Mouse (Mus musculus): Measurements from ENCODE around the gene Rab20. TPM values are rescaled to one million over a fixed set of nuclear protein-coding genes. Genes with fewer than 3 reads are reported as not detected.

Gene Rab20
- total and polyA plus RNA-seq, 2 experiments from 2014 or later = 52.0 to 84.5 TPM

- DNase-seq (ENCODE audit: low spot score) = no peak
- whole genome bisulfite sequencing = 94% methylated on average over 9 of the region's 9 CpGs
- Histone ChIP-seq H3K27ac (ENCODE audit: low read depth) (no peak overlapping the region), H3K9ac (replicated peaks; ENCODE audit: low read depth, low read length) (no peak overlapping the region), H3K9me3 (replicated peaks; ENCODE audit: control insufficient read depth, low read length) (no peaks in the 10 kb centered on the region), H3K27me3 (ENCODE audit: control insufficient read depth, insufficient read depth, low read length) (no peaks in the 10 kb centered on the region), H3K4me2 (ENCODE audit: low read depth, low read length) (no peak overlapping the region), H3K4me3 (ENCODE audit: low read depth, low read length) (no peak overlapping the region), H3K36me3 (replicated peaks; ENCODE audit: control insufficient read depth, insufficient read depth, low read length) (peaks cover 63% of the 10 kb centered on the region), H3K4me1 (ENCODE audit: control insufficient read depth, insufficient read depth) (no peaks in the 10 kb centered on the region)
- no peak for TF ChIP-seq CTCF (IDR thresholded peaks at IDR 0.05; ENCODE audit: low read depth)
- TF ChIP-seq EP300 (IDR thresholded peaks at IDR 0.05; ENCODE audit: low read depth) = no peak
- ATAC-seq (ENCODE audit: insufficient read depth, low read depth) = 0 out of 2 replicates have a peak, but pooled peaks have one; percentile 13
These were observed 37.8 kb upstream of the Rab20 start for GRCm38 (mm10) chr8:11516292-11516691.

- no peaks in the 10 kb centered on the region for H3K27me3 ChIP-seq (ENCODE audit: control insufficient read depth, insufficient read depth, low read length)
- ATAC-seq (ENCODE audit: insufficient read depth, low read depth) = no peak
- TF ChIP-seq EP300 (IDR thresholded peaks at IDR 0.05; ENCODE audit: low read depth) = no peak
- TF ChIP-seq CTCF (IDR thresholded peaks at IDR 0.05; ENCODE audit: low read depth) = no peak
- no peaks in the 10 kb centered on the region for H3K4me1 ChIP-seq (ENCODE audit: control insufficient read depth, insufficient read depth)
- no peak for DNase-seq (ENCODE audit: low spot score)
- no peak overlapping the region for H3K9ac ChIP-seq (replicated peaks; ENCODE audit: low read depth, low read length)
- H3K36me3 ChIP-seq (replicated peaks; ENCODE audit: control insufficient read depth, insufficient read depth, low read length) = peaks cover 77% of the 10 kb centered on the region
- H3K4me3 ChIP-seq (ENCODE audit: low read depth, low read length) = no peak overlapping the region
- no peak overlapping the region for H3K4me2 ChIP-seq (ENCODE audit: low read depth, low read length)
- no peak overlapping the region for H3K27ac ChIP-seq (ENCODE audit: low read depth)
- WGBS = 88% methylated on average over 5 of the region's 5 CpGs
- H3K9me3 ChIP-seq (replicated peaks; ENCODE audit: control insufficient read depth, low read length) = no peaks in the 10 kb centered on the region
These were observed 34.7 kb upstream of the Rab20 start for GRCm38 (mm10) chr8:11513247-11513646.

DNA sequence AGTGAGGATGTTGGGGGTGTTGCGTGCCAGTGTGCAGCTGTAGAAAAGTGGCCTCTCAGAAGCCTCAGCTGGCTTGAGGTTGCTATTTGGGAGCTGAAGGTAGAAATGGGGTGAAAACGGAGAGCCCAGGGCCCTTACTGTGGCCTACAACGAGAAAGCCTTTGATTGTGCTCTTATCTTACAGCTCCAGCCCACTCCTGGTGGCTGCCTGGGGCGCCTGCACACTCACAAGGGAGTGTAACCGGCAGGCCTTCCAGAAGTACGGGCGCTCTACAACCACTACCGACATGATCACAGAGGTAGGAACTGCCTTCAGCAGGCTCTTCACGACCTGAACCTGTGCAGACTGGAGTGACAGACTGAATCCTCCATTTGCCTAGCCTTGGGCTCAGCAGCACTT lies 34.2 kb upstream of the Rab20 start:
- no peaks in the 10 kb centered on the region for H3K4me1 ChIP-seq (ENCODE audit: control insufficient read depth, insufficient read depth)
- WGBS = 76% methylated on average over 9 of the region's 9 CpGs
- DNase-seq (ENCODE audit: low spot score) (no peak), ATAC-seq (ENCODE audit: insufficient read depth, low read depth) (no peak)
- H3K4me2 ChIP-seq (ENCODE audit: low read depth, low read length) = no peak overlapping the region
- no peak for TF ChIP-seq CTCF (IDR thresholded peaks at IDR 0.05; ENCODE audit: low read depth)
- TF ChIP-seq EP300 (IDR thresholded peaks at IDR 0.05; ENCODE audit: low read depth) = no peak
- H3K9ac ChIP-seq (replicated peaks; ENCODE audit: low read depth, low read length) = no peak overlapping the region
- no peaks in the 10 kb centered on the region for H3K9me3 ChIP-seq (replicated peaks; ENCODE audit: control insufficient read depth, low read length)
- no peak overlapping the region for H3K4me3 ChIP-seq (ENCODE audit: low read depth, low read length)
- peaks cover 77% of the 10 kb centered on the region for H3K36me3 ChIP-seq (replicated peaks; ENCODE audit: control insufficient read depth, insufficient read depth, low read length)
- no peak overlapping the region for H3K27ac ChIP-seq (ENCODE audit: low read depth)
- H3K27me3 ChIP-seq (ENCODE audit: control insufficient read depth, insufficient read depth, low read length) = no peaks in the 10 kb centered on the region

- Histone ChIP-seq H3K9me3 (replicated peaks; ENCODE audit: control insufficient read depth, low read length) (no peaks in the 10 kb centered on the region), H3K36me3 (replicated peaks; ENCODE audit: control insufficient read depth, insufficient read depth, low read length) (peaks cover 78% of the 10 kb centered on the region), H3K4me3 (ENCODE audit: low read depth, low read length) (no peak overlapping the region), H3K27ac (ENCODE audit: low read depth) (no peak overlapping the region), H3K27me3 (ENCODE audit: control insufficient read depth, insufficient read depth, low read length) (no peaks in the 10 kb centered on the region), H3K4me2 (ENCODE audit: low read depth, low read length) (no peak overlapping the region), H3K9ac (replicated peaks; ENCODE audit: low read depth, low read length) (no peak overlapping the region), H3K4me1 (ENCODE audit: control insufficient read depth, insufficient read depth) (no peaks in the 10 kb centered on the region)
- ATAC-seq (ENCODE audit: insufficient read depth, low read depth) (peak; percentile 73), DNase-seq (ENCODE audit: low spot score) (peak; percentile 25)
- 44% methylated on average over 5 of the region's 5 CpGs for WGBS
- no peak for TF ChIP-seq CTCF (IDR thresholded peaks at IDR 0.05; ENCODE audit: low read depth)
- TF ChIP-seq EP300 (IDR thresholded peaks at IDR 0.05; ENCODE audit: low read depth) = no peak
These were observed 32.5 kb upstream of the Rab20 start for GRCm38 (mm10) chr8:11510971-11511370.

- Histone ChIP-seq H3K9ac (replicated peaks; ENCODE audit: low read depth, low read length) (no peak overlapping the region), H3K27me3 (ENCODE audit: control insufficient read depth, insufficient read depth, low read length) (no peaks in the 10 kb centered on the region), H3K4me3 (ENCODE audit: low read depth, low read length) (no peak overlapping the region), H3K36me3 (replicated peaks; ENCODE audit: control insufficient read depth, insufficient read depth, low read length) (peaks cover 89% of the 10 kb centered on the region), H3K4me1 (ENCODE audit: control insufficient read depth, insufficient read depth) (no peaks in the 10 kb centered on the region), H3K4me2 (ENCODE audit: low read depth, low read length) (no peak overlapping the region), H3K9me3 (replicated peaks; ENCODE audit: control insufficient read depth, low read length) (no peaks in the 10 kb centered on the region), H3K27ac (ENCODE audit: low read depth) (no peak overlapping the region)
- no peak for ATAC-seq (ENCODE audit: insufficient read depth, low read depth)
- WGBS = 88% methylated on average over 10 of the region's 10 CpGs
- TF ChIP-seq EP300 (IDR thresholded peaks at IDR 0.05; ENCODE audit: low read depth) (no peak), CTCF (IDR thresholded peaks at IDR 0.05; ENCODE audit: low read depth) (no peak)
- no peak for DNase-seq (ENCODE audit: low spot score)
These were observed 30.4 kb upstream of the Rab20 start for GRCm38 (mm10) chr8:11508880-11509279.

GRCm38 (mm10) chr8:11506802-11507201 lies 28.3 kb upstream of the Rab20 start:
- peaks cover 83% of the 10 kb centered on the region for H3K36me3 ChIP-seq (replicated peaks; ENCODE audit: control insufficient read depth, insufficient read depth, low read length)
- DNase-seq (ENCODE audit: low spot score) (peak; percentile 66), ATAC-seq (ENCODE audit: insufficient read depth, low read depth) (peak; percentile 45; the same call in 1 of the 2 replicates)
- H3K27ac ChIP-seq (ENCODE audit: low read depth) = no peak overlapping the region
- WGBS = 72% methylated on average over 6 of the region's 6 CpGs
- H3K4me1 ChIP-seq (ENCODE audit: control insufficient read depth, insufficient read depth) = no peaks in the 10 kb centered on the region
- H3K27me3 ChIP-seq (ENCODE audit: control insufficient read depth, insufficient read depth, low read length) = no peaks in the 10 kb centered on the region
- H3K4me2 ChIP-seq (ENCODE audit: low read depth, low read length) = no peak overlapping the region
- no peaks in the 10 kb centered on the region for H3K9me3 ChIP-seq (replicated peaks; ENCODE audit: control insufficient read depth, low read length)
- no peak overlapping the region for H3K4me3 ChIP-seq (ENCODE audit: low read depth, low read length)
- TF ChIP-seq EP300 (IDR thresholded peaks at IDR 0.05; ENCODE audit: low read depth) = no peak
- TF ChIP-seq CTCF (IDR thresholded peaks at IDR 0.05; ENCODE audit: low read depth) = peak; percentile 74
- H3K9ac ChIP-seq (replicated peaks; ENCODE audit: low read depth, low read length) = no peak overlapping the region
